In genomic region chr4:53440010-53440815, GRCm38 (mm10) we compare ENCODE assay signal across 8 mouse cellular contexts. TPM values are rescaled to one million over a fixed set of nuclear protein-coding genes. Genes with fewer than 3 reads are reported as not detected.
DNase-seq lines count a peak whose midpoint lies in the region; ATAC-seq and TF ChIP-seq lines count a peak whose summit lies in the region.

Gene Slc44a1 (plus strand): TSS chr4:53440413.

- H3K36me3 ChIP-seq in C2C12 (ENCODE audit: control insufficient read depth, insufficient read depth): no peaks in the 10 kb centered on the region
- H3K36me3 ChIP-seq in embryonic facial prominence, embryonic 15.5 days: no peaks in the 10 kb centered on the region

- peak within 1 kb of the TSS; percentile 64 for H3K4me3 ChIP-seq in C2C12 (ENCODE audit: insufficient read depth, poor library complexity, severe bottlenecking)
- peak within 1 kb of the TSS; percentile 63 for H3K4me3 ChIP-seq in bone marrow macrophage, adult 2 months (ENCODE audit: insufficient read depth, low read length)
- peak within 1 kb of the TSS; percentile 88 for H3K4me3 ChIP-seq in embryonic facial prominence, embryonic 15.5 days (replicated peaks)

- under 1% methylated on average over 62 of the region's 122 CpGs for WGBS in embryonic facial prominence, embryonic 15.5 days

- H3K9ac ChIP-seq in embryonic facial prominence, embryonic 15.5 days: peak within 1 kb of the TSS; percentile 85

- H3K27me3 ChIP-seq in C2C12 (ENCODE audit: control insufficient read depth, insufficient read depth, insufficient read length): no peaks in the 10 kb centered on the region
- H3K27me3 ChIP-seq in embryonic facial prominence, embryonic 15.5 days: no peaks in the 10 kb centered on the region

- peaks cover 31% of the 10 kb centered on the region for H3K4me1 ChIP-seq in bone marrow macrophage, adult 2 months (ENCODE audit: control insufficient read depth, insufficient read depth, low read length)
- H3K4me1 ChIP-seq in embryonic facial prominence, embryonic 15.5 days: peaks cover 29% of the 10 kb centered on the region

- ATAC-seq in embryonic facial prominence, embryonic 15.5 days (ENCODE audit: insufficient number of reproducible peaks, low FRiP score, low TSS enrichment, low read depth): peak; percentile 96
- peak; percentile 69 for ATAC-seq in monocyte, adult 5-6 weeks (replicated peaks; ENCODE audit: insufficient number of reproducible peaks, low FRiP score, low TSS enrichment, poor library complexity, severe bottlenecking)

- H3K9me3 ChIP-seq in embryonic facial prominence, embryonic 15.5 days (replicated peaks): no peaks in the 10 kb centered on the region

- H3K79me3 ChIP-seq in C2C12 (ENCODE audit: low read depth): peaks cover 28% of the 10 kb centered on the region

- peak within 1 kb of the TSS; percentile 96 for H3K4me2 ChIP-seq in embryonic facial prominence, embryonic 15.5 days (replicated peaks)

- DNase-seq in heart, adult 8-10 months (ENCODE audit: low spot score): peak; percentile 64
- peak; percentile 82 for DNase-seq in kidney, adult 9 months
- peak; percentile 89 for DNase-seq in liver
- DNase-seq in spleen, postnatal 36 days (ENCODE audit: low spot score in 2 of 2): peak; percentile 78

- no peak for TF ChIP-seq CTCF in C2C12 (IDR thresholded peaks at IDR 0.05; ENCODE audit: control insufficient read depth, insufficient read depth, insufficient read length)
- TF ChIP-seq CTCF in bone marrow macrophage, adult 2 months (IDR thresholded peaks at IDR 0.05; ENCODE audit: low read depth, low read length): no peak

- H3K27ac ChIP-seq in bone marrow macrophage, adult 2 months (ENCODE audit: insufficient read depth, low read depth, low read length): peak within 1 kb of the TSS; percentile 70
- peak within 1 kb of the TSS; percentile 87 for H3K27ac ChIP-seq in embryonic facial prominence, embryonic 15.5 days (replicated peaks)

- peak within 1 kb of the TSS; percentile 86 for H3ac ChIP-seq in C2C12 (ENCODE audit: control insufficient read depth, insufficient read length, low read depth)

- peaks cover 48% of the 10 kb centered on the region for H3K79me2 ChIP-seq in C2C12 (ENCODE audit: control insufficient read depth, insufficient read depth)

- 0 out of 2 replicates have a peak, but pooled peaks have one; percentile 22 for TF ChIP-seq POLR2A in bone marrow macrophage, adult 2 months (IDR thresholded peaks at IDR 0.05; ENCODE audit: borderline replicate concordance, low read depth, low read length)

TF ChIP-seq in C2C12, 6 proteins besides CTCF, POLR2A, EP300 and RAD21:
- TF ChIP-seq FOSL1 (IDR thresholded peaks at IDR 0.05; ENCODE audit: insufficient read depth, low read length, poor library complexity, severe bottlenecking): no peak
- TF ChIP-seq MYOG (IDR thresholded peaks at IDR 0.05; ENCODE audit: control insufficient read depth, extremely low read depth, insufficient read length): no peak
- peak; percentile 77 for TF ChIP-seq MAX (IDR thresholded peaks at IDR 0.05)
- TF ChIP-seq USF1 (IDR thresholded peaks at IDR 0.05; ENCODE audit: low read depth): no peak
- no peak for TF ChIP-seq CEBPB (IDR thresholded peaks at IDR 0.05; ENCODE audit: low read depth)
- no peak for TF ChIP-seq MYOD1 (IDR thresholded peaks at IDR 0.05; ENCODE audit: control insufficient read depth, insufficient read length, low read depth)
TF ChIP-seq in C2C12: peak in this region for 1.

RNA-seq across cellular contexts. Expression of gene Slc44a1, which starts in this region (rescaled TPM):
- 27.1 TPM for polyA plus RNA-seq in C2C12 (2012; fragmentation: generic; extraction: Trizol)
- 58.3 and 69.4 TPM in 2 replicates for polyA plus RNA-seq in bone marrow macrophage, adult 2 months (2012; ENCODE audit: insufficient read depth, insufficient read length, missing spikeins)
- polyA plus RNA-seq in embryonic facial prominence, embryonic 15.5 days (2015; fragmentation: Nextera tagmentation; extraction: Ambion mirVana): 47.9 and 48.2 TPM in 2 replicates
- total RNA-seq in heart, adult 8-10 months (2022): 10 to 100 TPM; 26.4 to 31.2 (median 28.9) TPM
- total RNA-seq in monocyte, adult 5-6 weeks (2017): 11.0 to 21.2 TPM (median 12.1 TPM) in 3 replicates

Comparison
In these comparisons a context has a peak if more than half of its experiments do, and no peak if none do; other contexts are left out.
1. Peak in every context shown above with its lines: DNase-seq, ATAC-seq, H3K4me3 ChIP-seq and H3K27ac ChIP-seq.